Mouse (Mus musculus): ENCODE measurements around the gene Kif26a.

GRCm38 (mm10) chr12:112207734-112208133 is 61.7 kb downstream of the Kif26a start:
- TF ChIP-seq CTCF (IDR thresholded peaks at IDR 0.05; ENCODE audit: control insufficient read depth, insufficient read depth, low read length) (no peak), POLR2A (IDR thresholded peaks at IDR 0.05; ENCODE audit: borderline replicate concordance, control insufficient read depth, low read depth, low read length) (no peak)

Data from bone marrow, adult 2 months (tissue).